Mouse (Mus musculus) ES-Bruce4 (cell line): ENCODE measurements around the gene Zfr2.

Source experiments
- CTCF ChIP-seq: IDR thresholded peaks from one replicate; pipeline ENCODE4 v1.8.1; 2011; ENCODE audit warnings: low read depth, low read length
- EP300 ChIP-seq: IDR thresholded peaks from 2 replicates; pipeline ENCODE4 v1.6.1; 2011; ENCODE audit warnings: low read depth, low read length; ENCODE audit not compliant: insufficient read depth
- POLR2A ChIP-seq: IDR thresholded peaks from one replicate; pipeline ENCODE4 v1.8.1; 2011; ENCODE audit warnings: low read length; ENCODE audit not compliant: insufficient read depth

- no peak for TF ChIP-seq CTCF
- no peak for TF ChIP-seq POLR2A
- no peak for TF ChIP-seq EP300
Measured at GRCm38 (mm10) chr10:81286586-81286985, 53.6 kb downstream of the Zfr2 start.
